Mouse (Mus musculus) midbrain, postnatal 0 days (tissue): ENCODE results near the gene Lpcat2. TPM values are rescaled to one million over a fixed set of nuclear protein-coding genes. Genes with fewer than 3 reads are reported as not detected.

ENCODE experiments used
- ATAC-seq: fragments of 200-750 bp; cut with Nextera tagmentation; 2 replicates; pipeline ENCODE4 v1.8.0; 2017; ENCODE audit warnings: moderate number of reproducible peaks, mild to moderate bottlenecking, moderate TSS enrichment, moderate library complexity; ENCODE audit not compliant: low FRiP score
- DNase-seq: peaks from one replicate; pipeline ENCODE4 v3.0.0-alpha.2; 2015; ENCODE audit warnings: low spot score
- H3K27ac ChIP-seq: fragments of 300-500 bp; sonication (generic); 2 replicates; pipeline ENCODE4 v1.5.1; 2014; ENCODE audit warnings: low read depth, mild to moderate bottlenecking, low read length, mixed read lengths
- H3K27me3 ChIP-seq: fragments of 300-500 bp; sonication (generic); 2 replicates; pipeline ENCODE4 v1.6.1; 2014; ENCODE audit warnings: low read length, control low read depth, mixed read lengths; ENCODE audit not compliant: insufficient read depth
- H3K36me3 ChIP-seq: fragments of 300-500 bp; sonication (generic); 2 replicates; pipeline ENCODE4 v1.6.1; 2014; ENCODE audit warnings: low read length, control low read depth, mixed read lengths; ENCODE audit not compliant: insufficient read depth
- H3K4me1 ChIP-seq: fragments of 300-500 bp; sonication (generic); 2 replicates; pipeline ENCODE4 v1.6.1; 2014; ENCODE audit warnings: mild to moderate bottlenecking, control low read depth, antibody characterized with exemption, low read length, mixed read lengths; ENCODE audit not compliant: insufficient read depth
- H3K4me2 ChIP-seq: fragments of 300-500 bp; sonication (generic); 2 replicates; pipeline ENCODE4 v1.6.1; 2014; ENCODE audit warnings: low read depth, mild to moderate bottlenecking, low read length, mixed read lengths; ENCODE audit not compliant: poor library complexity, severe bottlenecking
- H3K4me3 ChIP-seq: fragments of 300-500 bp; sonication (generic); 2 replicates; pipeline ENCODE4 v1.5.1; 2014; ENCODE audit warnings: low read depth, mild to moderate bottlenecking, low read length, moderate library complexity
- H3K9ac ChIP-seq: fragments of 300-500 bp; sonication (generic); replicated peaks from 2 replicates; pipeline ENCODE4 v1.6.1; 2014; ENCODE audit warnings: mild to moderate bottlenecking, low read length, moderate library complexity, mixed read lengths; ENCODE audit not compliant: poor library complexity, severe bottlenecking
- H3K9me3 ChIP-seq: fragments of 300-500 bp; sonication (generic); 2 replicates; pipeline ENCODE4 v1.6.1; 2016; ENCODE audit warnings: low read length, control low read depth
- CTCF ChIP-seq: IDR thresholded peaks from 2 replicates; pipeline ENCODE4 v1.5.1; 2016; ENCODE audit warnings: antibody characterized with exemption, mild to moderate bottlenecking
- WGBS: fragments of 180-500 bp; shearing (Covaris S2); extraction: QIAGEN DNeasy Blood & Tissue Kit; methylation state at CpG from one replicate; pipeline ENCODE4 v1.1.7; 2014; 5-methylcytosine and 5-hydroxymethylcytosine counted together
- microRNA-seq: library from miRNA; unstranded; fragments of <30 nt; microRNA quantifications from one replicate; pipeline ENCODE4, GENCODE M21; 2016; ENCODE audit warnings: borderline number of aligned reads
- polyA plus RNA-seq: library from polyadenylated mRNA; unstranded; fragments of >200 nt; fragmentation: Nextera tagmentation; extraction: Ambion mirVana; gene quantifications from 2 replicates; pipeline ENCODE4 v1.2.1, GENCODE M21; 2015
- total RNA-seq: library from RNA; depleted of rRNA; stranded (reverse); fragments of >200 nt; gene quantifications from 2 replicates; pipeline ENCODE4 v1.2.3, GENCODE M21; 2014; rRNA removed

Lpcat2 gene
- total and polyA plus RNA-seq, 2 experiments from 2014 or later = 6.2 to 11.2 TPM

DNA sequence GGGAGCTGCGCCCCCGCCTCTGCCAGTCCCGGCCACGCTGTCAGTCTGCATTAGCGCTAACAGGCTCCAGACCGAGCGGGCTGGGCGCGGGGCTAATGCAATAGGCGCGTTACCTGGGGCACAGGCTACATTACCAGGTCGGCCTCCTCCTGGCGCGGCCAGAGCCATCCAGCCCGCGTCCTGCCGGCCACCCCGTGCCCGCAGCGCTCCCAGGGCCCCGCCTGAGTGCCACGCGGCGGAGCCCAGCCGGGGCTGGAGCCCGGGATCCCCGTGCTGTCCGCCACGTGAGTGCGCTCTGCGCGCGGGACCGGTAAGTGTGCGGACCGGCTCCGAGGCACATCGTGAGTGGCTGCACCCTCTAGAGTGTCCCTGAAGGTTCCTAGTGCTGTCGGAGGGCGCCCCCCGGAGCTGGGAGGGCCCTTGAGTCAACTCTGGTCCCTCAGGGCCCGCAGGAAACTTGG, 105.3 kb downstream of the Lpcat2 start:
- peak overlapping the region; percentile 95 for H3K4me2 ChIP-seq
- ATAC-seq = no peak
- H3K9ac ChIP-seq = peak overlapping the region; percentile 33; the same call in 1 of the 2 replicates
- WGBS = 1% methylated on average over 42 of the region's 42 CpGs
- no peaks in the 10 kb centered on the region for H3K9me3 ChIP-seq
- no peak overlapping the region for H3K27ac ChIP-seq
- no peaks in the 10 kb centered on the region for H3K36me3 ChIP-seq
- peaks cover 5% of the 10 kb centered on the region; the same call in 1 of the 2 replicates for H3K4me1 ChIP-seq
- H3K27me3 ChIP-seq = peaks cover 36% of the 10 kb centered on the region
- H3K4me3 ChIP-seq = peak overlapping the region; percentile 41
- DNase-seq = no peak
- no peak; the same call in 1 of the 2 replicates for TF ChIP-seq CTCF

- Histone ChIP-seq H3K27me3 (peaks cover 36% of the 10 kb centered on the region), H3K9ac (no peak overlapping the region), H3K4me3 (peak overlapping the region; percentile 41), H3K27ac (no peak overlapping the region), H3K36me3 (no peaks in the 10 kb centered on the region), H3K4me2 (peak overlapping the region; percentile 95), H3K9me3 (no peaks in the 10 kb centered on the region), H3K4me1 (peaks cover 5% of the 10 kb centered on the region; the same call in 1 of the 2 replicates)
- no peak for TF ChIP-seq CTCF
- ATAC-seq (no peak), DNase-seq (no peak)
- 3% methylated on average over 25 of the region's 25 CpGs for WGBS
Measured at GRCm38 (mm10) chr8:92961088-92961487, 105.9 kb downstream of the Lpcat2 start.

- ATAC-seq (no peak), DNase-seq (no peak)
- no peak overlapping the region for H3K27ac ChIP-seq
- no peak overlapping the region for H3K4me2 ChIP-seq
- 70% methylated on average over 2 of the region's 2 CpGs for WGBS
- TF ChIP-seq CTCF = no peak
- H3K27me3 ChIP-seq = peaks cover 27% of the 10 kb centered on the region
- peaks cover 5% of the 10 kb centered on the region; the same call in 1 of the 2 replicates for H3K4me1 ChIP-seq
- H3K36me3 ChIP-seq = no peaks in the 10 kb centered on the region
- no peaks in the 10 kb centered on the region for H3K9me3 ChIP-seq
- H3K9ac ChIP-seq = no peak overlapping the region
- no peak overlapping the region for H3K4me3 ChIP-seq
Measured at GRCm38 (mm10) chr8:92964556-92964955, 109.4 kb downstream of the Lpcat2 start.

Small RNA genes within 50 kb of the gene (microRNA-seq; reads per million reads assigned to microRNA genes)
- not detected for gene Gm22151

Other genes starting within 250 kb of the Lpcat2 start
- gene Irx6, start 181.1 kb upstream of the Lpcat2 start, total RNA-seq = 4.4 and 6.6 TPM in 2 replicates
- gene Irx6, start 181.1 kb upstream of the Lpcat2 start, polyA plus RNA-seq = 4.0 and 5.4 TPM in 2 replicates
- 16.1 and 19.2 TPM in 2 replicates for gene Mmp2, start 28.0 kb upstream of the Lpcat2 start, total RNA-seq
- gene Mmp2, start 28.0 kb upstream of the Lpcat2 start, polyA plus RNA-seq = 14.8 and 16.5 TPM in 2 replicates
- 1.7 and 3.9 TPM in 2 replicates for gene Capns2, start 46.1 kb downstream of the Lpcat2 start, total RNA-seq
- gene Capns2, start 46.1 kb downstream of the Lpcat2 start, polyA plus RNA-seq = 0.26 and 0.45 TPM in 2 replicates
- gene Slc6a2, start 104.7 kb downstream of the Lpcat2 start, total RNA-seq = 3.4 and 7.6 TPM in 2 replicates
- 0.14 and 0.23 TPM in 2 replicates for gene Slc6a2, start 104.7 kb downstream of the Lpcat2 start, polyA plus RNA-seq
- not detected in 2 replicates for gene Ces1a, start 192.9 kb downstream of the Lpcat2 start, total RNA-seq
- gene Ces1a, start 192.9 kb downstream of the Lpcat2 start, polyA plus RNA-seq = 0.09 TPM in 1 of 2 replicates, not detected in the other
- gene Ces1b, start 224.7 kb downstream of the Lpcat2 start, total RNA-seq = not detected in 2 replicates
- not detected in 2 replicates for gene Ces1b, start 224.7 kb downstream of the Lpcat2 start, polyA plus RNA-seq